Mouse (Mus musculus) spleen, adult 2 months (tissue): ENCODE measurements around the gene Inpp4b.

Experiments
- CTCF ChIP-seq: fragments of 200-500 bp; IDR thresholded peaks from 2 replicates; pipeline ENCODE4 v1.5.1; 2011; ENCODE audit warnings: mild to moderate bottlenecking, inconsistent platforms; ENCODE audit not compliant: insufficient read depth, insufficient read length, insufficient replicate concordance; ENCODE audit errors: extremely low read depth
- POLR2A ChIP-seq: fragments of 200-500 bp; IDR thresholded peaks from 2 replicates; pipeline ENCODE4 v1.6.1; 2011; ENCODE audit warnings: low read depth, low read length, inconsistent platforms

DNA sequence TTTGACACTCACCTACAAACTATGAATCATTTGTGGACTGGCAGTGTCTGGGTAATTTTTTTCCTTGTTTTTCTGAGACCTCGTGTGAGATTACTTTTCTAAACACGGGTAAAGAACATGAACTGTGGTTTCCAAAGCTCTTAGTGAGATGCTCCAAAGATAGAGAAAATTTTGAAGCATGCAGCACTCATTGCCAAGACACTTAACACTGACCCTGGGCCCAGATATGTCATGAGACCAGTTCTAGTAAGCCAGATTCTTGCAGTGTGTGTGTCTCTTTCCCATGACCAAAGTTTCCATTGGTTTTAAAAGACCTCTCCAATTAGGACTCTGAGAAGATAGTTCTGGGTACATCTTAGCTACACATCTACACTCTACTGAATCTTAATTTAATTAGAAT lies 484.1 kb downstream of the Inpp4b start:
- TF ChIP-seq CTCF (no peak), POLR2A (no peak)
